Mouse (Mus musculus): ENCODE results near the gene Manea. TPM values are rescaled to one million over a fixed set of nuclear protein-coding genes. Genes with fewer than 3 reads are reported as not detected.

The Manea gene
- polyA plus RNA-seq, 1 experiment: 4.8 TPM

- Histone ChIP-seq H3K79me2 (ENCODE audit: control insufficient read depth, insufficient read depth) (peaks cover 38% of the 10 kb centered on the region), H3ac (ENCODE audit: control insufficient read depth, insufficient read length) (peak overlapping the region; percentile 21), H3K36me3 (ENCODE audit: control insufficient read depth, insufficient read depth) (no peaks in the 10 kb centered on the region), H3K27me3 (ENCODE audit: control insufficient read depth, insufficient read depth, insufficient read length) (no peaks in the 10 kb centered on the region), H3K4me2 (ENCODE audit: low read depth) (peak overlapping the region; percentile 91), H3K4me3 (peak overlapping the region; percentile 55)
- TF ChIP-seq MAX (IDR thresholded peaks at IDR 0.05; ENCODE audit: low read depth) (no peak), TCF12 (IDR thresholded peaks at IDR 0.05; ENCODE audit: insufficient read depth, poor library complexity, severe bottlenecking) (no peak), E2F4 (IDR thresholded peaks at IDR 0.05; ENCODE audit: insufficient read depth) (no peak), REST (IDR thresholded peaks at IDR 0.05; ENCODE audit: insufficient read depth, insufficient read length) (no peak), CEBPB (IDR thresholded peaks at IDR 0.05; ENCODE audit: insufficient read depth, poor library complexity, severe bottlenecking) (no peak), MYOD1 (IDR thresholded peaks at IDR 0.05; ENCODE audit: control insufficient read depth in 1 of 3, insufficient read length in 2 of 3, low read depth in 2 of 3) (no peak), SRF (IDR thresholded peaks at IDR 0.05; ENCODE audit: control insufficient read depth, insufficient read length, low read depth) (no peak), POLR2A (IDR thresholded peaks at IDR 0.05; ENCODE audit: insufficient read length, low read depth) (no peak), USF1 (IDR thresholded peaks at IDR 0.05; ENCODE audit: low read depth) (no peak), POLR2AphosphoS2 (IDR thresholded peaks at IDR 0.05; ENCODE audit: insufficient read length, low read depth) (no peak), MYOG (IDR thresholded peaks at IDR 0.05; ENCODE audit: control insufficient read depth in 1 of 3, insufficient read depth in 1 of 3, insufficient read length in 2 of 3, low read depth in 2 of 3) (no peak), TCF3 (IDR thresholded peaks at IDR 0.05; ENCODE audit: insufficient read length, low read depth) (no peak)
Measured at GRCm38 (mm10) chr4:26345741-26346442, 799 bp downstream of the Manea start.

GRCm38 (mm10) chr4:26345080-26345479 is 1.6 kb downstream of the Manea start:
- peaks cover 38% of the 10 kb centered on the region for H3K79me2 ChIP-seq (ENCODE audit: control insufficient read depth, insufficient read depth)
- no peak for TF ChIP-seq MYOD1 (IDR thresholded peaks at IDR 0.05; ENCODE audit: control insufficient read depth in 1 of 3, insufficient read length in 2 of 3, low read depth in 2 of 3)
- TF ChIP-seq TCF3 (IDR thresholded peaks at IDR 0.05; ENCODE audit: insufficient read length, low read depth): no peak
- no peak for TF ChIP-seq MYOG (IDR thresholded peaks at IDR 0.05; ENCODE audit: control insufficient read depth in 1 of 3, insufficient read depth in 1 of 3, insufficient read length in 2 of 3, low read depth in 2 of 3)
- TF ChIP-seq CEBPB (IDR thresholded peaks at IDR 0.05; ENCODE audit: insufficient read depth, poor library complexity, severe bottlenecking): no peak
- no peak for TF ChIP-seq USF1 (IDR thresholded peaks at IDR 0.05; ENCODE audit: low read depth)
- TF ChIP-seq E2F4 (IDR thresholded peaks at IDR 0.05; ENCODE audit: insufficient read depth): no peak
- no peak for TF ChIP-seq POLR2AphosphoS2 (IDR thresholded peaks at IDR 0.05; ENCODE audit: insufficient read length, low read depth)
- no peak for TF ChIP-seq TCF12 (IDR thresholded peaks at IDR 0.05; ENCODE audit: insufficient read depth, poor library complexity, severe bottlenecking)
- TF ChIP-seq REST (IDR thresholded peaks at IDR 0.05; ENCODE audit: insufficient read depth, insufficient read length): no peak
- TF ChIP-seq SRF (IDR thresholded peaks at IDR 0.05; ENCODE audit: control insufficient read depth, insufficient read length, low read depth): no peak
- TF ChIP-seq POLR2A (IDR thresholded peaks at IDR 0.05; ENCODE audit: insufficient read length, low read depth): no peak
- no peak for TF ChIP-seq MAX (IDR thresholded peaks at IDR 0.05; ENCODE audit: low read depth)
- no peak overlapping the region for H3ac ChIP-seq (ENCODE audit: control insufficient read depth, insufficient read length)
- H3K4me3 ChIP-seq: peak overlapping the region; percentile 55
- H3K36me3 ChIP-seq (ENCODE audit: control insufficient read depth, insufficient read depth): no peaks in the 10 kb centered on the region
- peak overlapping the region; percentile 91 for H3K4me2 ChIP-seq (ENCODE audit: low read depth)
- H3K27me3 ChIP-seq (ENCODE audit: control insufficient read depth, insufficient read depth, insufficient read length): no peaks in the 10 kb centered on the region

GRCm38 (mm10) chr4:26342346-26342745 is 4.3 kb downstream of the Manea start:
- H3K4me3 ChIP-seq: no peak overlapping the region
- no peaks in the 10 kb centered on the region for H3K36me3 ChIP-seq (ENCODE audit: control insufficient read depth, insufficient read depth)
- H3ac ChIP-seq (ENCODE audit: control insufficient read depth, insufficient read length): no peak overlapping the region
- TF ChIP-seq REST (IDR thresholded peaks at IDR 0.05; ENCODE audit: insufficient read depth, insufficient read length) (no peak), MYOD1 (IDR thresholded peaks at IDR 0.05; ENCODE audit: control insufficient read depth in 1 of 3, insufficient read length in 2 of 3, low read depth in 2 of 3) (no peak), CEBPB (IDR thresholded peaks at IDR 0.05; ENCODE audit: insufficient read depth, poor library complexity, severe bottlenecking) (no peak), TCF12 (IDR thresholded peaks at IDR 0.05; ENCODE audit: insufficient read depth, poor library complexity, severe bottlenecking) (no peak), MYOG (IDR thresholded peaks at IDR 0.05; ENCODE audit: control insufficient read depth in 1 of 3, insufficient read depth in 1 of 3, insufficient read length in 2 of 3, low read depth in 2 of 3) (no peak), E2F4 (IDR thresholded peaks at IDR 0.05; ENCODE audit: insufficient read depth) (no peak), TCF3 (IDR thresholded peaks at IDR 0.05; ENCODE audit: insufficient read length, low read depth) (no peak), POLR2AphosphoS2 (IDR thresholded peaks at IDR 0.05; ENCODE audit: insufficient read length, low read depth) (no peak), MAX (IDR thresholded peaks at IDR 0.05; ENCODE audit: low read depth) (no peak), POLR2A (IDR thresholded peaks at IDR 0.05; ENCODE audit: insufficient read length, low read depth) (no peak), SRF (IDR thresholded peaks at IDR 0.05; ENCODE audit: control insufficient read depth, insufficient read length, low read depth) (no peak), USF1 (IDR thresholded peaks at IDR 0.05; ENCODE audit: low read depth) (no peak)
- peaks cover 38% of the 10 kb centered on the region for H3K79me2 ChIP-seq (ENCODE audit: control insufficient read depth, insufficient read depth)
- no peak overlapping the region for H3K4me2 ChIP-seq (ENCODE audit: low read depth)
- no peaks in the 10 kb centered on the region for H3K27me3 ChIP-seq (ENCODE audit: control insufficient read depth, insufficient read depth, insufficient read length)

DNA sequence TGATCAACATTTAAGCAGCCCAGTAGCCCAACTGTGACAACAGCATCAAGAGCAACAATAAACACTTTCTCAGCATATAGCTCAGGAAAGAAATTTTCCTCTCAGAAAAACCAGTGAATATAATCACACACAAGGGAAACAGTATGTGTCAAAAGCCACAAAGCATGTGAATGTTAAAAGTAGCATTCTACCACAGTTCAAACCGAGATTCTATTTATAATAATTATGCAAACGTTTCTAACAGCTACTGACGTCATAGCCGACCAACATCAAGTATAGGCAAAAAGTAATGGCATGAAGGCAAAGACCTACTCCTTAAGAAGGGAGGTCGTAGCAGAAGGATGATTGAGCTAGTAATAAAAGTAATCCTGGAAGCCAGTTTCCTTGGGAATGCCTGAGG is 8.1 kb downstream of the Manea start:
- no peaks in the 10 kb centered on the region for H3K27me3 ChIP-seq (ENCODE audit: control insufficient read depth, insufficient read depth, insufficient read length)
- no peaks in the 10 kb centered on the region for H3K36me3 ChIP-seq (ENCODE audit: control insufficient read depth, insufficient read depth)
- TF ChIP-seq TCF12 (IDR thresholded peaks at IDR 0.05; ENCODE audit: insufficient read depth, poor library complexity, severe bottlenecking): no peak
- no peak for TF ChIP-seq REST (IDR thresholded peaks at IDR 0.05; ENCODE audit: insufficient read depth, insufficient read length)
- no peak for TF ChIP-seq CEBPB (IDR thresholded peaks at IDR 0.05; ENCODE audit: insufficient read depth, poor library complexity, severe bottlenecking)
- TF ChIP-seq TCF3 (IDR thresholded peaks at IDR 0.05; ENCODE audit: insufficient read length, low read depth): no peak
- TF ChIP-seq MAX (IDR thresholded peaks at IDR 0.05; ENCODE audit: low read depth): no peak
- no peak for TF ChIP-seq USF1 (IDR thresholded peaks at IDR 0.05; ENCODE audit: low read depth)
- no peak for TF ChIP-seq POLR2A (IDR thresholded peaks at IDR 0.05; ENCODE audit: insufficient read length, low read depth)
- TF ChIP-seq SRF (IDR thresholded peaks at IDR 0.05; ENCODE audit: control insufficient read depth, insufficient read length, low read depth): no peak
- TF ChIP-seq MYOG (IDR thresholded peaks at IDR 0.05; ENCODE audit: control insufficient read depth in 1 of 3, insufficient read depth in 1 of 3, insufficient read length in 2 of 3, low read depth in 2 of 3): no peak
- TF ChIP-seq E2F4 (IDR thresholded peaks at IDR 0.05; ENCODE audit: insufficient read depth): no peak
- no peak for TF ChIP-seq MYOD1 (IDR thresholded peaks at IDR 0.05; ENCODE audit: control insufficient read depth in 1 of 3, insufficient read length in 2 of 3, low read depth in 2 of 3)
- no peak for TF ChIP-seq POLR2AphosphoS2 (IDR thresholded peaks at IDR 0.05; ENCODE audit: insufficient read length, low read depth)
- H3K79me2 ChIP-seq (ENCODE audit: control insufficient read depth, insufficient read depth): peaks cover 19% of the 10 kb centered on the region
- no peak overlapping the region for H3K4me3 ChIP-seq
- H3K4me2 ChIP-seq (ENCODE audit: low read depth): no peak overlapping the region
- no peak overlapping the region for H3ac ChIP-seq (ENCODE audit: control insufficient read depth, insufficient read length)

Measured in myocyte (in vitro differentiated cells).